ENCODE assay signal across 10 mouse cellular contexts in genomic region chr5:110544691-110545069, GRCm38 (mm10). TPM values are rescaled to one million over a fixed set of nuclear protein-coding genes. Genes with fewer than 3 reads are reported as not detected.
DNase-seq lines count a peak whose midpoint lies in the region; ATAC-seq and TF ChIP-seq lines count a peak whose summit lies in the region.
"Had no signal": no experiment of that assay in that cellular context is flagged by ENCODE, and none has a peak within 500 bp of the region (broad histone marks: within the 10 kb centered on the region; RNA-seq: fewer than 3 reads in every experiment).

No protein-coding gene starts in this region.

- intact Hi-C loops in heart, postnatal 14 days (cut with DNase I) = no loop called here

- no peaks in the 10 kb centered on the region for H3K9me3 ChIP-seq in heart, embryonic 11.5 days (replicated peaks; ENCODE audit: control insufficient read depth, low read length)
- H3K9me3 ChIP-seq in forebrain, postnatal 0 days (ENCODE audit: low read length) = no peaks in the 10 kb centered on the region
- H3K9me3 ChIP-seq in midbrain, embryonic 10.5 days (replicated peaks) = no peaks in the 10 kb centered on the region
- H3K9me3 ChIP-seq: liver, embryonic 13.5 days had no signal

- no peak for ATAC-seq in heart, embryonic 11.5 days (replicated peaks; ENCODE audit: insufficient number of reproducible peaks, low FRiP score, low TSS enrichment)
- ATAC-seq in forebrain, postnatal 0 days = peak; percentile 34
- no peak for ATAC-seq in inflammation-experienced regulatory T-cells, adult 6 months

- no peak for TF ChIP-seq POLR2A in brain, embryonic 14.5 days (IDR thresholded peaks at IDR 0.05; ENCODE audit: borderline replicate concordance, extremely low read depth, insufficient read depth, insufficient read length, poor library complexity, severe bottlenecking)

- WGBS in heart, embryonic 11.5 days (ENCODE audit: insufficient replicate concordance) = 2% methylated on average over 24 of the region's 24 CpGs
- 2% methylated on average over 24 of the region's 24 CpGs for WGBS in forebrain, postnatal 0 days
- WGBS in midbrain, embryonic 10.5 days = 3% methylated on average over 24 of the region's 24 CpGs

- peak; percentile 16; the same call in 1 of the 2 replicates for TF ChIP-seq CTCF in brain, embryonic 14.5 days (IDR thresholded peaks at IDR 0.05; ENCODE audit: borderline replicate concordance, extremely low read depth, insufficient read depth, insufficient read length)
- peak; percentile 50 for TF ChIP-seq CTCF in forebrain, postnatal 0 days (IDR thresholded peaks at IDR 0.05; ENCODE audit: low read depth)

- peaks cover 82% of the 10 kb centered on the region for H3K27me3 ChIP-seq in heart, embryonic 11.5 days (ENCODE audit: control insufficient read depth, insufficient read depth, low read length)
- H3K27me3 ChIP-seq in forebrain, postnatal 0 days (ENCODE audit: insufficient read depth, low read length) = peaks cover 7% of the 10 kb centered on the region
- H3K27me3 ChIP-seq in midbrain, embryonic 10.5 days (ENCODE audit: low read depth, poor library complexity, severe bottlenecking) = peaks cover 59% of the 10 kb centered on the region

- no peak overlapping the region for H3K27ac ChIP-seq in heart, embryonic 11.5 days (ENCODE audit: low read depth, low read length)
- H3K27ac ChIP-seq in forebrain, postnatal 0 days (ENCODE audit: low read depth, low read length) = no peak overlapping the region
- peak overlapping the region; percentile 73 for H3K27ac ChIP-seq in midbrain, embryonic 10.5 days (replicated peaks)
- H3K27ac ChIP-seq: liver, embryonic 13.5 days had no signal

- no peaks in the 10 kb centered on the region for H3K36me3 ChIP-seq in heart, embryonic 11.5 days (ENCODE audit: control insufficient read depth, insufficient read depth, low read length)
- no peaks in the 10 kb centered on the region for H3K36me3 ChIP-seq in forebrain, postnatal 0 days (ENCODE audit: insufficient read depth)
- no peaks in the 10 kb centered on the region for H3K36me3 ChIP-seq in midbrain, embryonic 10.5 days
- H3K36me3 ChIP-seq: liver, embryonic 13.5 days had no signal

- peak overlapping the region; percentile 42 for H3K4me3 ChIP-seq in heart, embryonic 11.5 days (ENCODE audit: low read depth, low read length)
- H3K4me3 ChIP-seq in forebrain, postnatal 0 days (ENCODE audit: low read depth, low read length) = peak overlapping the region; percentile 68
- H3K4me3 ChIP-seq in midbrain, embryonic 10.5 days = peak overlapping the region; percentile 60

- H3K4me2 ChIP-seq in heart, embryonic 11.5 days = peak overlapping the region; percentile 64
- peak overlapping the region; percentile 69 for H3K4me2 ChIP-seq in forebrain, postnatal 0 days (ENCODE audit: low read depth)

- DNase-seq in heart, postnatal 14 days = no peak
- DNase-seq in brain, embryonic 14.5 days (ENCODE audit: low read depth) = no peak
- peak; percentile 28 for DNase-seq in forebrain, postnatal 0 days
- no peak for DNase-seq in midbrain, embryonic 10.5 days (ENCODE audit: low spot score)
- DNase-seq in ovary, postnatal 10 days (ENCODE audit: low spot score) = no peak
- DNase-seq in layer of hippocampus, adult 11-12 months (ENCODE audit: low spot score) = no peak

- H3K4me1 ChIP-seq in heart, embryonic 11.5 days (ENCODE audit: control insufficient read depth, insufficient read depth, low read length) = peaks cover 4% of the 10 kb centered on the region
- H3K4me1 ChIP-seq in forebrain, postnatal 0 days (ENCODE audit: insufficient read depth) = peaks cover 8% of the 10 kb centered on the region
- H3K4me1 ChIP-seq in midbrain, embryonic 10.5 days = peaks cover 22% of the 10 kb centered on the region

- H3K9ac ChIP-seq in heart, embryonic 11.5 days (ENCODE audit: low read depth, low read length) = no peak overlapping the region
- peak overlapping the region; percentile 63 for H3K9ac ChIP-seq in forebrain, postnatal 0 days
- H3K9ac ChIP-seq: liver, embryonic 13.5 days had no signal

RNA-seq across cellular contexts. Expression of gene Galnt9, which starts 0.5 kb away (rescaled TPM):
- polyA plus RNA-seq in heart, embryonic 11.5 days (2014; fragmentation: Nextera tagmentation; extraction: Ambion mirVana) = not detected in 2 replicates
- not detected for total RNA-seq in heart, postnatal 14 days (2021)
- polyA plus RNA-seq in brain, embryonic 14.5 days (2012; rRNA removed) = 24.5 and 33.1 TPM in 2 replicates
- 27.8 and 29.3 TPM in 2 replicates for total RNA-seq in forebrain, postnatal 0 days (2014; rRNA removed)
- 20.0 and 21.2 TPM in 2 replicates for polyA plus RNA-seq in forebrain, postnatal 0 days (2015; fragmentation: Nextera tagmentation; extraction: Ambion mirVana)
- polyA plus RNA-seq in midbrain, embryonic 10.5 days (2016; fragmentation: Nextera tagmentation; extraction: Ambion mirVana) = 3.4 and 7.3 TPM in 2 replicates
- 1 to 10 TPM; 4.5 to 9.7 (median 7.5) TPM for polyA plus RNA-seq in inflammation-experienced regulatory T-cells, adult 6 months (2017; shearing (Covaris generic))
- total RNA-seq: gastrocnemius, adult 8-10 months had no signal
- polyA plus RNA-seq: liver, embryonic 13.5 days had no signal
